Mouse (Mus musculus) MEL (cell line): ENCODE results near the gene Cntrl. TPM values are rescaled to one million over a fixed set of nuclear protein-coding genes. Genes with fewer than 3 reads are reported as not detected.
A peak's percentile ranks its signal among the peaks of the same experiment; 100 is the strongest.

Experiments used
- DNase-seq: peaks from one replicate; pipeline ENCODE4 v3.0.0; 2011; ENCODE audit warnings: low read depth, low spot score
- H3K27ac ChIP-seq: 2 replicates; pipeline ENCODE4 v1.5.1; 2012; ENCODE audit warnings: low read depth, mild to moderate bottlenecking, control low read depth, low read length, moderate library complexity; ENCODE audit not compliant: control insufficient read depth
- H3K27me3 ChIP-seq, 2 experiments: fragments of 150-350 bp in 1 of 2; sonication (generic) in 1 of 2; 2 replicates each; pipeline ENCODE4 v1.6.1; 2012; ENCODE audit warnings: low read length in 2 of 2, mild to moderate bottlenecking in 2 of 2, improper control_type of control experiment in 1 of 2, moderate library complexity in 1 of 2; ENCODE audit not compliant: insufficient read depth in 2 of 2, control insufficient read depth in 1 of 2
- H3K36me3 ChIP-seq, 2 experiments: 2 replicates each; pipeline ENCODE4 v1.6.1; 2012 to 2014; ENCODE audit warnings: low read length in 2 of 2, improper control_type of control experiment in 1 of 2, inconsistent platforms in 1 of 2, mild to moderate bottlenecking in 1 of 2; ENCODE audit not compliant: insufficient read depth in 2 of 2, control insufficient read depth in 1 of 2
- H3K4me1 ChIP-seq, 2 experiments: fragments of 150-350 bp in 1 of 2; sonication (generic) in 1 of 2; 2 replicates each; pipeline ENCODE4 v1.6.1; 2012; ENCODE audit warnings: low read length in 2 of 2, improper control_type of control experiment in 1 of 2, mild to moderate bottlenecking in 1 of 2; ENCODE audit not compliant: insufficient read depth in 2 of 2, control insufficient read depth in 1 of 2
- H3K4me3 ChIP-seq, 2 experiments: fragments of 150-350 bp in 1 of 2; sonication (generic) in 1 of 2; 2 replicates each; pipeline ENCODE4 v1.5.1; 2012; ENCODE audit warnings: low read depth in 2 of 2, low read length in 2 of 2, mild to moderate bottlenecking in 2 of 2, moderate library complexity in 2 of 2, control low read depth in 1 of 2, improper control_type of control experiment in 1 of 2; ENCODE audit not compliant: control insufficient read depth in 1 of 2, insufficient read depth in 1 of 2
- H3K79me2 ChIP-seq: 2 replicates; pipeline ENCODE4 v1.6.1; 2012; ENCODE audit warnings: mild to moderate bottlenecking, low read length, moderate library complexity; ENCODE audit not compliant: control insufficient read depth, poor library complexity, insufficient read depth
- H3K9ac ChIP-seq: 2 replicates; pipeline ENCODE4 v1.6.1; 2012; ENCODE audit warnings: low read depth, mild to moderate bottlenecking, control low read depth, low read length, moderate library complexity; ENCODE audit not compliant: control insufficient read depth, poor library complexity, severe bottlenecking
- H3K9me3 ChIP-seq: fragments of 150-350 bp; sonication (generic); replicated peaks from 2 replicates; pipeline ENCODE4 v1.6.1; 2012; ENCODE audit warnings: mild to moderate bottlenecking, low read length, improper control_type of control experiment, moderate library complexity; ENCODE audit not compliant: insufficient read depth
- CTCF ChIP-seq, 3 experiments: IDR thresholded peaks in 2 of 3; conservative IDR thresholded peaks in 1 of 3; 2 replicates each; pipeline ENCODE4 v1.5.1; 2011 to 2012; ENCODE audit warnings: low read length in 3 of 3, low read depth in 2 of 3, mild to moderate bottlenecking in 2 of 3, improper control_type of control experiment in 1 of 3, inconsistent platforms in 1 of 3, mixed read lengths in 1 of 3, moderate library complexity in 1 of 3; ENCODE audit not compliant: control insufficient read depth in 1 of 3, insufficient read depth in 1 of 3, poor library complexity in 1 of 3, severe bottlenecking in 1 of 3
- E2F4 ChIP-seq: IDR thresholded peaks from 2 replicates; pipeline ENCODE4 v1.6.1; 2011; ENCODE audit warnings: low read depth, low read length, improper control_type of control experiment, borderline replicate concordance
- EP300 ChIP-seq, 2 experiments: IDR thresholded peaks; 2 replicates each; pipeline ENCODE4 v1.6.1; 2011; ENCODE audit warnings: improper control_type of control experiment in 2 of 2, low read length in 2 of 2, low read depth in 1 of 2, mild to moderate bottlenecking in 1 of 2
- ETS1 ChIP-seq: IDR thresholded peaks from 2 replicates; pipeline ENCODE4 v1.6.1; 2012; ENCODE audit warnings: low read depth, mild to moderate bottlenecking, inconsistent platforms, low read length, improper control_type of control experiment, moderate library complexity
- GABPA ChIP-seq: IDR thresholded peaks from 2 replicates; pipeline ENCODE4 v1.6.1; 2012; ENCODE audit warnings: low read depth, mild to moderate bottlenecking, inconsistent platforms, low read length, improper control_type of control experiment, moderate library complexity
- JUND ChIP-seq: IDR thresholded peaks from 2 replicates; pipeline ENCODE4 v1.6.1; 2011; ENCODE audit warnings: low read depth, mild to moderate bottlenecking, improper control_type of control experiment, low read length
- KAT2A ChIP-seq: conservative IDR thresholded peaks from 2 replicates; pipeline ENCODE4 v1.6.1; 2012; ENCODE audit warnings: low read depth, low read length, improper control_type of control experiment, inconsistent platforms
- MAX ChIP-seq: IDR thresholded peaks from 2 replicates; pipeline ENCODE4 v1.6.1; 2011; ENCODE audit warnings: low read length, improper control_type of control experiment
- MEF2A ChIP-seq: IDR thresholded peaks from 2 replicates; pipeline ENCODE4 v1.6.1; 2014; ENCODE audit warnings: low read depth, mild to moderate bottlenecking, inconsistent platforms, low read length, improper control_type of control experiment; ENCODE audit not compliant: poor library complexity, insufficient replicate concordance, severe bottlenecking; ENCODE audit errors: extremely low read depth
- MXI1 ChIP-seq: IDR thresholded peaks from 2 replicates; pipeline ENCODE4 v1.6.1; 2011; ENCODE audit warnings: mild to moderate bottlenecking, low read depth, low read length, improper control_type of control experiment
- MYB ChIP-seq: IDR thresholded peaks from 2 replicates; pipeline ENCODE4 v1.6.1; 2011; ENCODE audit warnings: mild to moderate bottlenecking, low read depth, low read length, improper control_type of control experiment
- MYC ChIP-seq: IDR thresholded peaks from 2 replicates; pipeline ENCODE4 v1.6.1; 2011; ENCODE audit warnings: low read depth, mild to moderate bottlenecking, low read length, improper control_type of control experiment, moderate library complexity
- NRF1 ChIP-seq: IDR thresholded peaks from 2 replicates; pipeline ENCODE4 v1.6.1; 2014; ENCODE audit warnings: low read depth, mild to moderate bottlenecking, inconsistent platforms, low read length, improper control_type of control experiment, moderate library complexity; ENCODE audit not compliant: poor library complexity, insufficient read depth, severe bottlenecking
- POLR2A ChIP-seq, 2 experiments: IDR thresholded peaks; 2 replicates each; pipeline ENCODE4 v1.6.1; 2011 to 2012; ENCODE audit warnings: low read length in 2 of 2, mild to moderate bottlenecking in 2 of 2, control low read depth in 1 of 2, improper control_type of control experiment in 1 of 2, low read depth in 1 of 2, moderate library complexity in 1 of 2; ENCODE audit not compliant: control insufficient read depth in 1 of 2, insufficient read depth in 1 of 2, poor library complexity in 1 of 2
- POLR2AphosphoS2 ChIP-seq: IDR thresholded peaks from 2 replicates; pipeline ENCODE4 v1.6.1; 2011; ENCODE audit warnings: low read length, improper control_type of control experiment
- POLR2AphosphoS5 ChIP-seq: IDR thresholded peaks from 2 replicates; pipeline ENCODE4 v1.6.1; 2012; ENCODE audit warnings: low read depth, borderline replicate concordance, mild to moderate bottlenecking, inconsistent platforms, low read length, moderate library complexity, mixed read lengths
- RCOR1 ChIP-seq: IDR thresholded peaks from 2 replicates; pipeline ENCODE4 v1.6.1; 2012; ENCODE audit warnings: low read depth, mild to moderate bottlenecking, inconsistent platforms, low read length, improper control_type of control experiment
- SIN3A ChIP-seq: IDR thresholded peaks from 2 replicates; pipeline ENCODE4 v1.6.1; 2012; ENCODE audit warnings: low read length, improper control_type of control experiment, inconsistent platforms
- TAL1 ChIP-seq: IDR thresholded peaks from 2 replicates; pipeline ENCODE4 v1.6.1; 2012; ENCODE audit warnings: mild to moderate bottlenecking, inconsistent platforms, low read length, moderate library complexity, mixed read lengths
- TBP ChIP-seq: IDR thresholded peaks from 2 replicates; pipeline ENCODE4 v1.8.0; 2011; ENCODE audit warnings: low read depth, low read length, improper control_type of control experiment
- TCF12 ChIP-seq: IDR thresholded peaks from 2 replicates; pipeline ENCODE4 v1.6.1; 2014; ENCODE audit warnings: low read depth, mild to moderate bottlenecking, inconsistent platforms, low read length, improper control_type of control experiment, moderate library complexity
- UBTF ChIP-seq: IDR thresholded peaks from 2 replicates; pipeline ENCODE4 v1.6.1; 2012; ENCODE audit warnings: low read depth, mild to moderate bottlenecking, inconsistent platforms, low read length, improper control_type of control experiment, moderate library complexity, borderline replicate concordance; ENCODE audit not compliant: insufficient read depth
- USF1 ChIP-seq: IDR thresholded peaks from 2 replicates; pipeline ENCODE4 v1.6.1; 2014; ENCODE audit warnings: low read depth, mild to moderate bottlenecking, inconsistent platforms, low read length, improper control_type of control experiment, moderate library complexity
- USF2 ChIP-seq, 2 experiments: IDR thresholded peaks; 2 replicates each; pipeline ENCODE4 v1.6.1; 2011 to 2012; ENCODE audit warnings: improper control_type of control experiment in 2 of 2, low read length in 2 of 2, borderline replicate concordance in 1 of 2, inconsistent platforms in 1 of 2, low read depth in 1 of 2, mild to moderate bottlenecking in 1 of 2; ENCODE audit not compliant: insufficient read depth in 1 of 2
- ZKSCAN1 ChIP-seq: IDR thresholded peaks from 2 replicates; pipeline ENCODE4 v1.6.1; 2012; ENCODE audit warnings: low read depth, mild to moderate bottlenecking, inconsistent platforms, low read length, improper control_type of control experiment, moderate library complexity
- polyA plus RNA-seq, 2 experiments: library from polyadenylated mRNA; stranded (reverse) in 1 of 2; unstranded in 1 of 2; fragments of >175 nt in 1 of 2; fragments of >200 nt in 1 of 2; gene quantifications; 2 replicates each; pipeline versions ENCODE4 v1.2.1 to v1.2.4; 2012; ENCODE audit warnings: low replicate concordance in 2 of 2, low read depth in 1 of 2; ENCODE audit not compliant: insufficient read length in 2 of 2, insufficient read depth in 1 of 2, missing spikeins in 1 of 2
- total RNA-seq: library from RNA; depleted of rRNA; stranded (reverse); fragments of 300-350 nt; gene quantifications from 2 replicates; pipeline ENCODE4 v1.2.3, GENCODE M21; 2012

Gene Cntrl
- total and polyA plus RNA-seq, 3 experiments: 17.0 to 24.0 TPM; not detected in 1

DNA sequence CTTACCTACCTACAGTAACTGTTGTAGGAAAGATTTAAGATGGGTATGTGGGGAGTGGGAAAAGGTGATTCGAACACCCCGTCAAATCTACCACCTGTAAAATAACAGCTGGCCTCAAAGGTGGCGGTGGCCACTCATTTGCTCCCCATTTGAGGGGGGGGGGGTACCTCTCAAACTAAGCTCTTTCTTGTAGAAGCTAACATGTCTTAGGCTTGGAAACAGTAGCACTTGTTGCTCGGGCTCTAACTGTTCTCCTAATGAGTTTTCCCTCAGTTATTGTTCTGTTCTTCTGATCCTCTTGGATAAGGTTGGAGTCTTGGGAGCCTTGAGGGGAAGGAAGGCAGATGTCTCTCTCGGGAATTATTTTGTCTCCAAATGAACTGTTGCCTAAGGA, 23.4 kb downstream of the Cntrl start:
- H3K4me1 ChIP-seq: no peaks in the 10 kb centered on the region; a peak in 1 of 4 replicates
- no peaks in the 10 kb centered on the region for H3K9me3 ChIP-seq
- no peaks in the 10 kb centered on the region; the same call in 1 of the 2 replicates for H3K79me2 ChIP-seq
- peak overlapping the region; percentile 70 to 71 for H3K4me3 ChIP-seq
- H3K27ac ChIP-seq: peak overlapping the region; percentile 89
- TF ChIP-seq USF2 (IDR thresholded peaks at IDR 0.05; ENCODE audit: borderline replicate concordance in 1 of 2, insufficient read depth in 1 of 2, low read depth in 1 of 2, low read length in 2 of 2): no peak
- TF ChIP-seq E2F4: 0 out of 2 replicates have a peak, but pooled peaks have one; percentile 13
- H3K36me3 ChIP-seq: peaks cover 3 to 5% of the 10 kb centered on the region in 2 experiments; a peak in 3 of 4 replicates
- H3K9ac ChIP-seq: peak overlapping the region; percentile 77
- no peaks in the 10 kb centered on the region for H3K27me3 ChIP-seq
- peak; percentile 52 for DNase-seq

DNA sequence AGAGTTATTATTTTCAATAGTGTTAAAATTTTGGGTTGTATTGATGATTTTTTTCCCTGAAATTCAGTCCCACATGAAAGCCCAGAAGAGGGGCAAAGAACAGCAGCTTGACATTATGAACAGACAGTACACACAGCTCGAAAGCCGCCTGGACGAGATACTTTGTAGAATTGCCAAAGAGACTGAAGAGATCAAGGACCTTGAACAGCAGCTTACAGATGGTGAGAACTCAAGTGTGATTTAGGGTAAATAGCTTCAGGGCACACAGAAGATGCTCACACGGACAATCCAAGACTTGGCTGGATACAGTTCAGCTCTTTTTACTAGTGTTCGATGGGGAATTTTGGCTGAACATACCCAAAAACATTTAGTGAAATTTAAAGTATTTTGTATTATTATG, 24.6 kb downstream of the Cntrl start:
- H3K36me3 ChIP-seq: peaks cover 5 to 14% of the 10 kb centered on the region in 2 experiments; a peak in 3 of 4 replicates

DNA sequence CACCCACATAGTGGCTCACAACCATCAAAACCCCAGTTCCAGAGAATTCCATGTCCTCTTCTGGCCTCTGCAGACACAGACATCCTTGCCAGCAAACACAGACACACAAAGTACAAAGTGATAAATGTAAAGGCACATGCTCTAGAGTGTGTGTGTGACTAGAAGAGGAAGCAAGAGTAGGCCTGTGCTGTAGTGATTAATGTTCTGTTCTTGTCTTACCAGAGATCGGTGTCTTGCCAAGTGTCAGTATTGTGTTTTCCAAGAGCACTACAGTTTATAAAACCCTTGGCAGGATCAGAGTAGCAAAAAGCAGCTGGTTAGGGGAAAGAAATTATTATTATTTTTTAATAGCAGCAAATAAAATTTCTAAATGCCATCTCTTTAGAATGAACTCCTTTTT, 29.3 kb downstream of the Cntrl start:
- Histone ChIP-seq H3K27me3 (no peaks in the 10 kb centered on the region), H3K36me3 (peaks cover 8 to 24% of the 10 kb centered on the region in 2 experiments)
- DNase-seq: peak; percentile 79
- TF ChIP-seq NRF1 (no peak), TAL1 (peak; percentile 80), MYB (0 out of 2 replicates have a peak, but pooled peaks have one; percentile 20), GABPA (no peak), ETS1 (peak; percentile 69), RCOR1 (0 out of 2 replicates have a peak, but pooled peaks have one; percentile 47), MXI1 (peak; percentile 77), POLR2A (IDR thresholded peaks at IDR 0.05; ENCODE audit: control insufficient read depth in 1 of 2, insufficient read depth in 1 of 2, low read depth in 1 of 2, low read length in 2 of 2, poor library complexity in 1 of 2) (no peak), E2F4 (no peak), SIN3A (peak; percentile 64), TBP (0 out of 2 replicates have a peak, but pooled peaks have one; percentile 31), KAT2A (no peak), JUND (0 out of 2 replicates have a peak, but pooled peaks have one; percentile 11), TCF12 (peak; percentile 90), ZKSCAN1 (no peak), EP300 (IDR thresholded peaks at IDR 0.05; ENCODE audit: low read depth in 1 of 2, low read length in 2 of 2) (peak; percentile 85 to 91), USF1 (peak; percentile 23; the same call in 1 of the 2 replicates), POLR2AphosphoS2 (no peak), MAX (peak; percentile 86), MEF2A (no peak)

More for the DNA sequence above, 24.6 kb downstream of the Cntrl start:
- Histone ChIP-seq H3K27me3 (no peaks in the 10 kb centered on the region), H3K27ac (no peak overlapping the region), H3K79me2 (no peaks in the 10 kb centered on the region; the same call in 1 of the 2 replicates), H3K9ac (no peak overlapping the region), H3K4me3 (no peak overlapping the region), H3K4me1 (peaks cover 8 to 9% of the 10 kb centered on the region in 2 experiments), H3K9me3 (no peaks in the 10 kb centered on the region)
- TF ChIP-seq GABPA: no peak
- no peak for TF ChIP-seq TCF12
- TF ChIP-seq MEF2A: no peak
- no peak for TF ChIP-seq ETS1
- no peak for TF ChIP-seq UBTF
- TF ChIP-seq MYC: no peak
- no peak for TF ChIP-seq POLR2AphosphoS5
- TF ChIP-seq CTCF (IDR thresholded peaks at IDR 0.05 in 2 of 3, conservative IDR thresholded peaks at IDR 0.05 in 1 of 3; ENCODE audit: control insufficient read depth in 1 of 3, insufficient read depth in 1 of 3, low read depth in 2 of 3, low read length in 3 of 3, poor library complexity in 1 of 3, severe bottlenecking in 1 of 3): no peak
- no peak for DNase-seq

More for the DNA sequence above, 29.3 kb downstream of the Cntrl start:
- Histone ChIP-seq H3K9ac (no peak overlapping the region), H3K4me3 (peak overlapping the region in 1 of 2 experiments; percentile 10; a peak in 1 of 4 replicates), H3K79me2 (no peaks in the 10 kb centered on the region), H3K4me1 (peaks cover 13% of the 10 kb centered on the region in 2 experiments), H3K27ac (peak overlapping the region; percentile 58), H3K9me3 (no peaks in the 10 kb centered on the region)
